Mouse (Mus musculus): Measurements from ENCODE around the gene Ccr7.

Ccr7 gene

DNA sequence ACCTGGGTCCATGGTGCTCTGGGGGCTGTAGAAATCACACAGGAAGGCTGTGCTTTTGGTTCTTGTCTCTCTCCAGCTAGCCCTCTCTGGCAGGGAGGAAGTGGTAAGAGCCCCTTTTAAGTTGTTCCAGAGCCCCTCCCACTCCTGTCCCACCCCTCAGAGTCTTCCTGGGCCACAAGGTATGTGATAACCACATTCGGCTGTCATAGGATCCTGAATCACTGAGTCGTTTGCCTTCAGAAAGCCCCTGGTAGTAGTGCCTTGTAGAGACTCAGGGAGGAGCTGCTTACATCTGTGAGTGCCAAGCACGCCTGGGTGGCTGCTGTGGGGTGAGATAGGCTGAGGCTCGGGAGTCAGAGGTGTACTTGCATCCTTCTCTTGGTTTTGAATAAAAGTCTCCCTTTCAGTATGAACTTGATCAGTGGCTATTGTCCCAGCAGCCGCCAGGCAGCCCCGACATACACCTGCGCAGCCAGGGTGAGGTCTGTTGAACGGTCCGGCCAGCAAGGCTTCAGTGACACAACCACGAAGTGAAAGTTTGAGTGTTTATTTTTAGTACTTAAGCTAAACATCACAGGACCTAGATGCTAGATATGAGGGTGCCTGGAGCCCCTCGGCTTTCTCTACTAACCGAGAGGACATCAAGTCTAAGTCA lies at the start of gene Ccr7:
Gene Ccr7, minus strand, starts transcription at position 91 of the 655 bp plus-strand sequence.
- no peak for DNase-seq (ENCODE audit: low read depth, low spot score)

- peak; percentile 48 for DNase-seq (ENCODE audit: low read depth, low spot score)
Observed at GRCm38 (mm10) chr11:99189154-99189582, 34.3 kb upstream of the Ccr7 start.

- no peak for DNase-seq (ENCODE audit: low read depth, low spot score)
Observed at GRCm38 (mm10) chr11:99187348-99187747, 32.5 kb upstream of the Ccr7 start.

- DNase-seq (ENCODE audit: low read depth, low spot score): no peak
Observed at GRCm38 (mm10) chr11:99186836-99187235, 32.0 kb upstream of the Ccr7 start.

DNA sequence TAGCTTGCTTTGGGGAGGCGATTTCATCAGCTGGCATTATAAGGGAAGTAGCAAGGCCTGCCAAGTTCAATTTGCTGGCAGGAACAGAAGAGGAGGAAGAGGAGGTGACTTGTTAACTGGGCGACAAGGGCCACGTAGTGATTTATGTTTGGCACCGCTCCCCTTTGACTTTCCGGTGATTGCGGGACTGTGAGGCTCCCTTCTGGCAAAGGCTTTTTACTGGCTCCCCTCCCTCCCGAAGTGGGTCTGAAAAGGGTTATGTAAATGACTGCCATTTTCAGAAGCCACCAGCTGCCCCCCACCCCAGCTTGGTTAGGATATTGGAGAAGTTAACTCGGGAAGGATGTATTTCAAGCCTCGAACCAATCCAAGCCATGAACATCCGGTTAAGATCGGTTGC lies 27.7 kb upstream of the Ccr7 start:
- no peak for DNase-seq (ENCODE audit: low read depth, low spot score)

DNA sequence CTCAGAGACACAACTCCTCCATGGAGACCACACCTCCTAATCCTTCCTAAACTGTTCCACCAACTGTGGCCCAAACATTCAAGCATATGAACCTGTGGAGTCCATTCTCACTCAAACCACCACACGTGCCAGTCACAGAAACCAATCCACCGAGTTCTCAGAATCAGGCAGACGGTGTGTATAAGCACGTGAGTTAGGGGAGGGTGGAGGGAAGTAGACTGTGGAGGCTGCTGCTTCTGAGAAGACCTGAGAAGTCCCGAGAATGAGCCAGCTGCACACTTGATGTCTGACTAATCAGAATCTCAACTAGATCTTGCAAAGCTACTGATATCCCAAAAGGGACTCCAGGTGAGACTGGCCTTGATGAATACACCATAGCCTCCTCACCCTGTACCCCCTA lies 25.2 kb upstream of the Ccr7 start:
- no peak for DNase-seq (ENCODE audit: low read depth, low spot score)

GRCm38 (mm10) chr11:99177925-99178198 lies 23.0 kb upstream of the Ccr7 start:
- no peak for DNase-seq (ENCODE audit: low read depth, low spot score)

DNA sequence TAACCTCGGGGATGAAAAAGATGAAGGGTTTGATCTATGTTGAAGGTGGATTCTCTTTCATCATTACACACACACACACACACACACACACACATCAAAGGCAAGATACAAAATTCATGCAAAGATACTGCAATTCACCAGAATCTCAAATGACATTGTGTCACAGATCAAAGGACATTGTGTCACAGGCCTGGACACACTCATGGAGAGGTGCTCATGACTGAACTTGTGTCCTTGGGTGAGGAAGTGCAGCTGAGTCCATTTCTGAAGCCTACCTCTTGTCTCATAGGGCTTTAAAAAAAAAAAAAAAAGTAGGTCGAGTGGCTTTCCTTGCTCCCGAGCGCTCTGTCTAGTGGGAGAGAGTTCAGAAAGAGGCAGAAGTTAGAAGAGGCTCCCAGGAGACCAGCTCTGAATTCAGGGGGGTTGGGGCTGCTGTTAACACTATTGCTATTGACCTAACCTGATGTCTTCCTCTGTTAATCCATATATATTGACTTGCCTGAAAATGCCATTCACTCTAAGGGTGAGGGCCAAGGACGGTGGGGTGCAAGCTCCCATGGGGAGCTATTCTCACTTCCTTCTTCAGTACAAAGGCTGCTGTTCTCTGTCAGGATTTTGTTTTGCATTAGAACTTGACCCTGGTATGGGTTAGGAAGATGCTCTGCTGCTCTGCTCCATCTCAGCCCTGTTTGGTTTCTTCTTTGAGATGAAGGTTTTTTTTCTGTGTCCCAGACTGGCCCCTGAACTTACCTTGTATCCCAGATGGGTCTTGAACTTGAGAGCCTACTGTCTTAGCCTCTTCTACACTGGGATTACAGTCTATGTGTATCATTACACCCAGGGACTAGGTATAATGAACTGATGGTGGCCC lies 22.4 kb upstream of the Ccr7 start:
- no peak for DNase-seq (ENCODE audit: low read depth, low spot score)

- DNase-seq (ENCODE audit: low read depth, low spot score): no peak
Observed at GRCm38 (mm10) chr11:99172002-99172401, 17.1 kb upstream of the Ccr7 start.

- no peak for DNase-seq (ENCODE audit: low read depth, low spot score)
Observed at GRCm38 (mm10) chr11:99171442-99171841, 16.6 kb upstream of the Ccr7 start.

DNA sequence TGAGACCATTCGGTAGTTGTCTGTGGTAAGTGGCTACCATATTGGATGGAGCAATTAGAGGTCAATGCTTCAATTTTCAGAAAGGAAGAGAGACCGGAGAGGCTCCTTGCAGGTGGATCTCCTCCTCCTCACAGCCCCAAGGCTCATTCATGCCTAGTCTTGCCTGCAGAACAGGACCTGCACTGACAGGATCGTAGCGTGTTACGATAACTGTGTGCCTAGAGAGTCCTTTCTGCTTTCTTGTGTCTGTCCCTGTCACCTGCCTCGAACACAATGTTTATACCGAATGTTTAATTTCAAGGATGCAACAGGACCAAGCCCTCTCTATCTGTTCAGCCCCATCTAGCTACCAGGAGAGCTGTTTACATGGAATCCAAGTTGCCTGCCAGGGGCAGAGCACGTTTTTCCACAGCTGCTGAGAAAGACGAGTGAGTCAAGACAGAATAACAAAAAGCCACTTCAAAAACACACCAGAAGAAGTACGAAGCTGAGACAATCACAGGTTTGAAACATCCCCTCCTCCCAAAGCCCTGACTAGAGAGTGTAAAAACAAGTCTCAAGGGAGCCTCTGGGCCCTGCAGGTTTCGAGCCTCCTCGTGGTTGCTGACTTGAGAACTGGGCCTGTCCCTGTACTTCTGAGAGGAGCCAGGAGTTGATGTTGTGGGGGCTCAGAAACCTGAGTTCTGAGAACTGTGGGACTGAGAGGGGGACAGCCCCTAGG lies 15.8 kb upstream of the Ccr7 start:
- no peak for DNase-seq (ENCODE audit: low read depth, low spot score)

- DNase-seq (ENCODE audit: low read depth, low spot score): no peak
Observed at GRCm38 (mm10) chr11:99170005-99170404, 15.1 kb upstream of the Ccr7 start.

DNA sequence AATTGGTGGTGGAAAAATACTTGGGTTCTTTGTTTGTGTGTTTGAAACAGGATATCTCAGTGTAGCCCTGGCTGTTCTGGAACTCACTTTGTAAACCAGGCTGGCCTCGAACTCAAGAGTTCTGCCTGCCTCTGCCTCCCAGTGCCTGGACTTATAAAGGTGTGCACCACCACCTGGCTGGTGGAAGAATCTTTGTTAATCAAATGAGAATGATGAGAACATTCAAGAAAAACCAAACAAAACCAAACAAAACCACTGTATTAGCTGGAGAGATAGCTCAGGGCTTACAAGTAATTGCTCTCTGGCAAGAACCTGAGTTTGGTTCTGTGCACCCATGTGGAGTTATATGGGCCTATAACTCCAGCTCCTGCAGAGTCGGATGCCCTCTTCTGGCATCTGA lies 14.6 kb upstream of the Ccr7 start:
- DNase-seq (ENCODE audit: low read depth, low spot score): no peak

- DNase-seq (ENCODE audit: low read depth, low spot score): no peak
Observed at GRCm38 (mm10) chr11:99168030-99168474, 13.2 kb upstream of the Ccr7 start.

- no peak for DNase-seq (ENCODE audit: low read depth, low spot score)
Observed at GRCm38 (mm10) chr11:99167576-99167975, 12.7 kb upstream of the Ccr7 start.

- no peak for DNase-seq (ENCODE audit: low read depth, low spot score)
Observed at GRCm38 (mm10) chr11:99166241-99166640, 11.4 kb upstream of the Ccr7 start.

DNA sequence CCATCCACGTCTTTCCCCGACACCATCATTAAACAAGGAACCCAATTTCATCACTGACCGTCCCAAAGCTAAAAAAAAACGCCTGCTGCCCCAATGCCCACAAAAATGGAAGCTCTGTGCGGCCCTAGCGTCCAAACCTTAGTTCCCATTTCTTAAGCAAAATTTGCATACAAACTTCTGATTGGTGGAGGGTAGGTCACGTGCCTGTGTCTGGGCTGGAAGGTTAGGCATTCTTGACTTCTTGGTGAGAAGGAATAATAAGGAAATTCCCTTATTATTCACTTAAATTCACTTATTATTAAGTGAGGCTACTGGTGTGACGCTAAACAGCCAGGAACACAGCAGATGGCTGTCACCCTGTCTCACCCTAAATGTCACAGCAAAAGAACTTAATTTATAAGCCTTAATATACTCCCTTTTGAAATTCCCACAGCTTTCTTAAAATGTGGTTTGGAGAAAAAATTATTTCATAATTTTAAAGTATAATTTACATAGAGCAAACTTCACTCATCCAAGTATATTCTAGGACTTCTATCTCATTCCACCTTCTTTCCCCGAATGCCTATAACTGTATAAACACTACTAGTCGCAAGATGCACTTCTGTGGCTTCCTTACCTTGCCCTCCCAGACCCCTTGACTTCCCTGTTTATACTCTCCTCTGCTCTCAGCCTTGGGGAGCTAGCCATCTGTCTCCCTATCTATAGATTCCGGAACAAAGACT lies 10.3 kb upstream of the Ccr7 start:
- no peak for DNase-seq (ENCODE audit: low read depth, low spot score)

GRCm38 (mm10) chr11:99162972-99163686 lies 8.3 kb upstream of the Ccr7 start:
- DNase-seq (ENCODE audit: low read depth, low spot score): no peak

GRCm38 (mm10) chr11:99161648-99162047 lies 6.8 kb upstream of the Ccr7 start:
- no peak for DNase-seq (ENCODE audit: low read depth, low spot score)

- DNase-seq (ENCODE audit: low read depth, low spot score): no peak
Observed at GRCm38 (mm10) chr11:99160228-99160627, 5.4 kb upstream of the Ccr7 start.

DNA sequence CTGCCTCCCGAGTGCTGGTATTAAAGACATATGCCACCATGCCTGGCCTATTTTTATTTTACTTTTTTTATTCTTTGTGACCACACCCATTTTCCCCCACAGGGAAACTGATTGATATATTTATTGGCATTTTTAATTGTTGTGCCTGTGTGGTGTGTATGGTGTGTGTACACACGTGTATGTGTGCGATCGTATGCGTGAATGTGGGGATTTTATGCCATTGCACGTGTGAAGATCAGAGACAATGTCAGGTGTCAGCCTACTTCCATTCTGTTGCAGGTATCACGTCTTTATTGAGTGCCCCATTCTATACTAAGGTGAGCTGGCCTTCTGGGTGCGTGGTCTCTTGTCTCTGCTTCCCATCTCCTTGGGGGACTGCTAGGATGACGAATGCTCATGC lies 940 bp upstream of the Ccr7 start:
- DNase-seq (ENCODE audit: low read depth, low spot score): no peak

All from skeletal muscle tissue, adult 2 months (tissue).